Mouse (Mus musculus) olfactory bulb, adult 2 months (tissue): ENCODE data around the gene Cenpv.

Experiments used
- CTCF ChIP-seq: fragments of 200-500 bp; IDR thresholded peaks from 2 replicates; pipeline ENCODE4 v1.5.1; 2012; ENCODE audit warnings: low read depth, mild to moderate bottlenecking, low read length, moderate library complexity; ENCODE audit not compliant: insufficient read depth
- POLR2A ChIP-seq: fragments of 200-500 bp; IDR thresholded peaks from 2 replicates; pipeline ENCODE4 v1.6.1; 2012; ENCODE audit warnings: mild to moderate bottlenecking, low read depth, low read length, moderate library complexity; ENCODE audit not compliant: insufficient read depth

DNA sequence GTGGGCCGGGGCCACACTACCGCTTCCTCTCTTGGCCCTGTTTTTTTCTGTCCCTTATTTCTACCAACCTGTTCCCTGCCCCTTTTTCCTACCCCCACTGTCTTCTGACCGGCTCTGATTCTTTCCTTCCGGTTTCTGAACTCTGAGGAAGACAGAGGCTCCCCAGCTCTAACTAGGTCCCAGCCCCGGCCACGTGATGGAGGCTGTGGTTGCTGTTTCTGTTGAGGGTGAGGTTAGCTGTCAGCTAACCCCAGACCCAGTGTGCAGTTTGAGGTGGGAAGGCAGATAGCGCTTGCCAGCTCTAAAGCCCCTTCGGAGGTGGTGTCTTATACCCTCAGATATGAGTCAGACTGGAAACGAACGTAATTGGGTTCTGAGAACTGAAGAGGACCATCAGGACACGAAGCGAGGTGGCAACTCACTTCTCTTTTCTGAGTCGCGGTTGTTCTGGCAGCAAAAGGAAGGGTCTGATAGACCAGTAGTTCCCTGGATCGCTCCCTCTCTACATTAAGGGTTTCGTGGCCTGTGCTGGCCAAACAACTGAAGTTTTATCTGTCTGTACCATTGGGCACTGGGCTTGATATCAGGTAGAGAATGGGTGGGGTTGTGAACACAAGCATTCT is 37.6 kb upstream of the Cenpv start:
- TF ChIP-seq POLR2A (no peak), CTCF (no peak)
